In the genomic region with DNA sequence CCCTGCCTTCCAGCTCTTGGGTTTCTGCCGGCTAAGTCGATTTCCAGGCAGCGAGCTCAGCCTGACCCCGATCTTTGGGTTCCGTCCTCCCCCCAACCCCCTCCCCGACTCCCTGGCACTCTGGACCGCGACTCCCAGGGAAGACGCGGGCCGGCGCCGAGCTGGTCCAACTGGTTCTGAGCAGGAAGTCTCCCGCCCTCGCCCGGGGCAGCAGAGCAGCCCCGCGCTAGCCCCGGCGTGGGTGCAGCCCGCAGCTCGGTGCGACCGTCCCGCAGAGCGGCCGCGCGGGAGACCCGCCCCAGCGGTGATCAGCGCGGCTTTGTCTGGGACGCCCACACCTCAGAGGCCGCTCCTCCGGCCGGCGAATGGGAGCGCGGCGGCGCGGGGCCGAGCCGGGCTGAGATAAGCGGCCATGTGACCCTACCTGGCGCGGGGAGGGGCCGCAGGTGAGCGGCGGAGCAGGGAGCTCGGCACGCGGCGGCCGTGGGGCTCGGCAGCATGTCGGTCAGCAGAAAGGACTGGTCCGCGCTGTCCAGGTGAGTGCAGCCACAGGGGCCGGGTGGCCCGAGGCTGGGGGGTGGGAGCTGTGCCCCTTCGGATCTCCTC, we compare ENCODE assay signal across 8 mouse cellular contexts. TPM values are rescaled to one million over a fixed set of nuclear protein-coding genes. Genes with fewer than 3 reads are reported as not detected.
DNase-seq lines count a peak whose midpoint lies in the region; ATAC-seq and TF ChIP-seq lines count a peak whose summit lies in the region.

Gene Lad1 (plus strand): TSS at position 118 of the 606 bp plus-strand sequence.

- ATAC-seq in forebrain, embryonic 11.5 days (replicated peaks; ENCODE audit: low FRiP score), result peak; percentile 53; the same call in 1 of the 2 replicates
- ATAC-seq in stomach, postnatal 0 days (ENCODE audit: low FRiP score, low TSS enrichment), result peak; percentile 77

- H3K9ac ChIP-seq in forebrain, embryonic 11.5 days (ENCODE audit: low read length), result peak within 1 kb of the TSS; percentile 48
- peak within 1 kb of the TSS; percentile 69 for H3K9ac ChIP-seq in stomach, postnatal 0 days (ENCODE audit: low read length)

- H3K4me2 ChIP-seq in forebrain, embryonic 11.5 days (ENCODE audit: low read depth, low read length, severe bottlenecking), result peak within 1 kb of the TSS; percentile 100
- H3K4me2 ChIP-seq in stomach, postnatal 0 days (replicated peaks; ENCODE audit: low read depth), result peak within 1 kb of the TSS; percentile 87

- peaks cover 11% of the 10 kb centered on the region for H3K4me1 ChIP-seq in testis, adult 2 months (ENCODE audit: control insufficient read depth, insufficient read depth, low read length)
- H3K4me1 ChIP-seq in forebrain, embryonic 11.5 days (replicated peaks; ENCODE audit: control insufficient read depth, insufficient read depth, low read length), result peaks cover 3% of the 10 kb centered on the region; the same call in 1 of the 2 replicates
- peaks cover 6% of the 10 kb centered on the region for H3K4me1 ChIP-seq in stomach, postnatal 0 days (replicated peaks; ENCODE audit: control insufficient read depth, insufficient read depth)

- peak within 1 kb of the TSS; percentile 70 for H3K4me3 ChIP-seq in testis, adult 2 months (ENCODE audit: control insufficient read depth, low read depth, low read length)
- H3K4me3 ChIP-seq in forebrain, embryonic 11.5 days (ENCODE audit: low read depth, low read length), result peak within 1 kb of the TSS; percentile 56
- H3K4me3 ChIP-seq in stomach, postnatal 0 days (ENCODE audit: low read depth, low read length), result peak within 1 kb of the TSS; percentile 53

- no peak for DNase-seq in testis, postnatal 10 days (ENCODE audit: low spot score)
- peak; percentile 62 for DNase-seq in forebrain, embryonic 11.5 days (ENCODE audit: low spot score)
- DNase-seq in kidney, adult 9 months, result peak; percentile 74
- DNase-seq in lung, postnatal 10 days, result peak; percentile 56
- DNase-seq in stomach, postnatal 0 days (ENCODE audit: low spot score), result peak; percentile 91
- no peak for DNase-seq in gastrocnemius, postnatal 14 days
- no peak for DNase-seq in spleen, postnatal 36 days (ENCODE audit: low spot score in 2 of 2)

- no peak for TF ChIP-seq EP300 in stomach, postnatal 0 days (optimal IDR thresholded peaks at IDR 0.05)

- TF ChIP-seq POLR2A in testis, adult 2 months (IDR thresholded peaks at IDR 0.05; ENCODE audit: control insufficient read depth, low read depth, low read length), result no peak

- under 1% methylated on average over 60 of the region's 63 CpGs for WGBS in forebrain, embryonic 11.5 days
- 3% methylated on average over 45 of the region's 63 CpGs for WGBS in stomach, postnatal 0 days

- H3K36me3 ChIP-seq in testis, adult 2 months (ENCODE audit: control insufficient read depth, insufficient read depth, low read length), result no peaks in the 10 kb centered on the region
- no peaks in the 10 kb centered on the region for H3K36me3 ChIP-seq in forebrain, embryonic 11.5 days (ENCODE audit: control insufficient read depth, insufficient read depth, low read length)
- no peaks in the 10 kb centered on the region for H3K36me3 ChIP-seq in stomach, postnatal 0 days (ENCODE audit: control insufficient read depth, insufficient read depth, low read length)

- intact Hi-C loops in gastrocnemius, postnatal 14 days (cut with DNase I; ENCODE audit: low total_unique reads), result no loop called here

- TF ChIP-seq CTCF in testis, adult 2 months (IDR thresholded peaks at IDR 0.05; ENCODE audit: control insufficient read depth, insufficient read depth, insufficient replicate concordance, low read depth, low read length), result no peak
- no peak for TF ChIP-seq CTCF in stomach, postnatal 0 days (IDR thresholded peaks at IDR 0.05; ENCODE audit: low read depth)

- H3K9me3 ChIP-seq in forebrain, embryonic 11.5 days (ENCODE audit: control insufficient read depth, low read length), result no peaks in the 10 kb centered on the region
- H3K9me3 ChIP-seq in stomach, postnatal 0 days (ENCODE audit: control insufficient read depth, low read length), result no peaks in the 10 kb centered on the region

- peaks cover 4% of the 10 kb centered on the region; the same call in 1 of the 2 replicates for H3K27me3 ChIP-seq in testis, adult 2 months (ENCODE audit: control insufficient read depth, insufficient read depth, low read length)
- peaks cover 40% of the 10 kb centered on the region for H3K27me3 ChIP-seq in forebrain, embryonic 11.5 days (ENCODE audit: control insufficient read depth, insufficient read depth, low read length)
- peaks cover 5% of the 10 kb centered on the region; the same call in 1 of the 2 replicates for H3K27me3 ChIP-seq in stomach, postnatal 0 days (ENCODE audit: control insufficient read depth, insufficient read depth, low read length)

- no peak within 1 kb of the TSS for H3K27ac ChIP-seq in testis, adult 2 months (ENCODE audit: control insufficient read depth, insufficient read depth, low read depth, low read length)
- no peak within 1 kb of the TSS for H3K27ac ChIP-seq in forebrain, embryonic 11.5 days (ENCODE audit: low read depth, low read length)
- peak within 1 kb of the TSS; percentile 90 for H3K27ac ChIP-seq in stomach, postnatal 0 days (replicated peaks)

RNA-seq across cellular contexts. Expression of gene Lad1, which starts in this region (rescaled TPM):
- 0.15 and 1.2 TPM in 2 replicates for polyA plus RNA-seq in testis, adult 2 months (2012; rRNA removed)
- 0.47 and 0.65 TPM in 2 replicates for polyA plus RNA-seq in forebrain, embryonic 11.5 days (2014; fragmentation: Nextera tagmentation; extraction: Ambion mirVana)
- 128 and 140 TPM in 2 replicates for polyA plus RNA-seq in stomach, postnatal 0 days (2015; fragmentation: Nextera tagmentation; extraction: Ambion mirVana)
- total RNA-seq in gastrocnemius, postnatal 14 days (2021), result under 1 TPM; 0.16 to 0.22 TPM

Comparison
In these comparisons a context has a peak if more than half of its experiments do, and no peak if none do; other contexts are left out.
1. RNA of gene Lad1 (polyA plus RNA-seq): 128 to 140 TPM in stomach, postnatal 0 days; 0.47 to 0.65 TPM in forebrain, embryonic 11.5 days and 0.15 to 1.2 TPM in testis, adult 2 months; every median in the first group is over 10 times any median in the second.
2. Peak in DNase-seq, ATAC-seq, H3K4me3 ChIP-seq, H3K9ac ChIP-seq and H3K4me2 ChIP-seq in forebrain, embryonic 11.5 days; RNA of the gene not detected or under 1 TPM.
3. DNase-seq: peak in kidney, adult 9 months (single experiment), lung, postnatal 10 days (single experiment) and stomach, postnatal 0 days (single experiment); none in testis, postnatal 10 days (single experiment), gastrocnemius, postnatal 14 days (single experiment) and spleen, postnatal 36 days (0 of 2).
4. Peak in every context shown above with its lines, with median percentiles within 50 percentile points of each other: H3K4me3 ChIP-seq.